Mouse (Mus musculus) stomach, postnatal 0 days (tissue): ENCODE data around the gene Sun1.

Experiments used
- CTCF ChIP-seq: IDR thresholded peaks from 2 replicates; pipeline ENCODE4 v1.5.1; 2016; ENCODE audit warnings: antibody characterized with exemption, low read depth, mild to moderate bottlenecking, moderate library complexity
- EP300 ChIP-seq: optimal IDR thresholded peaks from 2 replicates; pipeline ENCODE3; 2016; ENCODE audit warnings: antibody characterized with exemption

DNA sequence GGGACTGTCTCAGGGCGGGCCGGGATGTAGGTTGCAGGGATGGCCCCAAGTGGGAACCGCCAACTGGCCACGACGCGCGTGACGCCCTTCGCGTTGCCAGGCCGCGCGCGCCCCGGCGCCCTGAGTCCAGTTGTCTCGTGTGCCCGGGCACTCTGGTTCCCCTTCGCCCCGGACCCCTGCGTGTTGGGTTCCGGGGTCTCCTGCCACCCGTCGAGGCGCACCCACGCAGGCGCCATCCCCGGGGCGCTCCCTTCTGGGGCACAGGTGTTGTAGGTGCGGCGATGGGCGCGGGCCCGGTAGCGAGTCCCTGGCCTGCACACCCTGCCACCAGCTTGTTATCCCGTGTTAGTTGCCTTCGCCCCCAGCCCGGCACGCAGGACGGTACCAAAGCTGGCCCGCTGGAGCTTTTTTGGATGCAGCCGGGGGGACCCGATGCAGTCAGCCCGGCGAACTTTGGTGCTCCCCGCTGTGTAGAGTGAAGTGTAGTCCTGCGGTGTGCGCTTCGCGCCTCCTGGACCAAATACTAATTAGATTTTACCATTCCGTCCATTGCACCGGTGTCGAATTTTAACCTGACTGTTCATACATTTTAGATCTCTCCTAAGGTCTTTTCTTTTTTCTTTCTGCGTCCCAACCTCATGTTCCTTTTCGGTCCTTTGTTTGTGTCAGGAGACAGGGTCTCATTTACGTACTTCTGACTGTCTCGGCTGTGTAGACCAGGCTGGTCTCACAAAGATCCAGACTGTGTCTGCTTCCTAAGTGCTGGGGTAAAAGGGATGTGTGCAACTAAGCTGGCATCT is 533 bp downstream of the Sun1 start:
- no peak for TF ChIP-seq CTCF
- TF ChIP-seq EP300 = no peak
